Mouse (Mus musculus) heart, postnatal 0 days (tissue): ENCODE measurements around the gene Cabp4.

Experiments
- CTCF ChIP-seq: IDR thresholded peaks from 2 replicates; pipeline ENCODE4 v1.5.1; 2016; ENCODE audit warnings: antibody characterized with exemption, control low read depth, low read depth
- EP300 ChIP-seq: IDR thresholded peaks from 2 replicates; pipeline ENCODE4 v1.6.1; 2016; ENCODE audit warnings: antibody characterized with exemption, low read depth

- TF ChIP-seq EP300: no peak
- no peak for TF ChIP-seq CTCF
Observed at GRCm38 (mm10) chr19:4101466-4101865, 42.4 kb downstream of the Cabp4 start.
